Mouse (Mus musculus) olfactory bulb, adult 2 months (tissue): ENCODE data around the gene Mef2d.

Experiments used
- CTCF ChIP-seq: fragments of 200-500 bp; IDR thresholded peaks from 2 replicates; pipeline ENCODE4 v1.5.1; 2012; ENCODE audit warnings: low read depth, mild to moderate bottlenecking, low read length, moderate library complexity; ENCODE audit not compliant: insufficient read depth
- POLR2A ChIP-seq: fragments of 200-500 bp; IDR thresholded peaks from 2 replicates; pipeline ENCODE4 v1.6.1; 2012; ENCODE audit warnings: mild to moderate bottlenecking, low read depth, low read length, moderate library complexity; ENCODE audit not compliant: insufficient read depth

- TF ChIP-seq POLR2A = no peak
- TF ChIP-seq CTCF = no peak
Measured at GRCm38 (mm10) chr3:88150999-88151364, 8.8 kb downstream of the Mef2d start.
